Mouse (Mus musculus) forebrain, embryonic 12.5 days (tissue): Measurements from ENCODE around the gene Klhl11. TPM values are rescaled to one million over a fixed set of nuclear protein-coding genes. Genes with fewer than 3 reads are reported as not detected.

Experiments used
- ATAC-seq: fragments of 200-750 bp; cut with Nextera tagmentation; 2 replicates; pipeline ENCODE4 v1.8.0; 2017; ENCODE audit warnings: moderate TSS enrichment; ENCODE audit not compliant: low FRiP score
- H3K27ac ChIP-seq: fragments of 300-500 bp; sonication (generic); 2 replicates; pipeline ENCODE4 v1.5.1; 2016; ENCODE audit warnings: mild to moderate bottlenecking
- H3K27me3 ChIP-seq: fragments of 300-500 bp; sonication (generic); 2 replicates; pipeline ENCODE4 v1.6.1; 2016; ENCODE audit warnings: mild to moderate bottlenecking
- H3K36me3 ChIP-seq: fragments of 300-500 bp; sonication (generic); replicated peaks from 2 replicates; pipeline ENCODE4 v1.6.1; 2016; ENCODE audit warnings: mild to moderate bottlenecking
- H3K4me1 ChIP-seq: fragments of 300-500 bp; sonication (generic); 2 replicates; pipeline ENCODE4 v1.6.1; 2016
- H3K4me2 ChIP-seq: fragments of 300-500 bp; sonication (generic); 2 replicates; pipeline ENCODE4 v1.6.1; 2016; ENCODE audit warnings: mild to moderate bottlenecking, moderate library complexity
- H3K4me3 ChIP-seq: fragments of 300-500 bp; sonication (generic); replicated peaks from 2 replicates; pipeline ENCODE4 v1.5.1; 2016; ENCODE audit warnings: mild to moderate bottlenecking
- H3K9ac ChIP-seq: fragments of 300-500 bp; sonication (generic); 2 replicates; pipeline ENCODE4 v1.6.1; 2016; ENCODE audit warnings: mild to moderate bottlenecking
- H3K9me3 ChIP-seq: fragments of 300-500 bp; sonication (generic); 2 replicates; pipeline ENCODE4 v1.6.1; 2016
- WGBS: fragments of 180-500 bp; shearing (Covaris S2); methylation state at CpG from one replicate; pipeline ENCODE4 v1.1.7; 2016; 5-methylcytosine and 5-hydroxymethylcytosine counted together
- polyA plus RNA-seq: library from polyadenylated mRNA; unstranded; fragments of >200 nt; fragmentation: Nextera tagmentation; extraction: Ambion mirVana; gene quantifications from 2 replicates; pipeline ENCODE4 v1.2.1, GENCODE M21; 2016

The Klhl11 gene
- polyA plus RNA-seq, 1 experiment from 2014 or later: 13.9 TPM

GRCm38 (mm10) chr11:100501321-100501720 lies 28.8 kb upstream of the Klhl11 start:
- Histone ChIP-seq H3K4me2 (no peak overlapping the region), H3K27ac (peak overlapping the region; percentile 2; the same call in 1 of the 2 replicates), H3K27me3 (no peaks in the 10 kb centered on the region), H3K36me3 (peaks cover 99% of the 10 kb centered on the region), H3K4me3 (no peak overlapping the region), H3K9ac (no peak overlapping the region), H3K4me1 (peaks cover 10% of the 10 kb centered on the region), H3K9me3 (no peaks in the 10 kb centered on the region)
- 3% methylated on average over 6 of the region's 6 CpGs for WGBS
- no peak for ATAC-seq

GRCm38 (mm10) chr11:100500651-100501050 lies 28.1 kb upstream of the Klhl11 start:
- no peak overlapping the region for H3K9ac ChIP-seq
- no peaks in the 10 kb centered on the region for H3K27me3 ChIP-seq
- no peak for ATAC-seq
- no peak overlapping the region for H3K27ac ChIP-seq
- no peak overlapping the region for H3K4me2 ChIP-seq
- peaks cover 10% of the 10 kb centered on the region for H3K4me1 ChIP-seq
- H3K4me3 ChIP-seq: no peak overlapping the region
- WGBS: 74% methylated on average over 7 of the region's 7 CpGs
- no peaks in the 10 kb centered on the region for H3K9me3 ChIP-seq
- H3K36me3 ChIP-seq: peaks cover 99% of the 10 kb centered on the region

GRCm38 (mm10) chr11:100500241-100500640 lies 27.7 kb upstream of the Klhl11 start:
- Histone ChIP-seq H3K4me3 (no peak overlapping the region), H3K9me3 (no peaks in the 10 kb centered on the region), H3K4me2 (no peak overlapping the region), H3K27me3 (no peaks in the 10 kb centered on the region), H3K27ac (no peak overlapping the region), H3K36me3 (peaks cover 99% of the 10 kb centered on the region), H3K4me1 (peaks cover 10% of the 10 kb centered on the region), H3K9ac (no peak overlapping the region)
- ATAC-seq: no peak
- WGBS: 82% methylated on average over 3 of the region's 3 CpGs

- Histone ChIP-seq H3K27me3 (no peaks in the 10 kb centered on the region), H3K27ac (no peak overlapping the region), H3K4me2 (no peak overlapping the region), H3K36me3 (peaks cover 96% of the 10 kb centered on the region), H3K9ac (no peak overlapping the region), H3K4me3 (no peak overlapping the region), H3K9me3 (no peaks in the 10 kb centered on the region), H3K4me1 (no peaks in the 10 kb centered on the region)
- 96% methylated on average over 12 of the region's 12 CpGs for WGBS
- no peak for ATAC-seq
Measured at GRCm38 (mm10) chr11:100493771-100494170, 21.2 kb upstream of the Klhl11 start.

GRCm38 (mm10) chr11:100490951-100491350 lies 18.4 kb upstream of the Klhl11 start:
- 94% methylated on average over 6 of the region's 6 CpGs for WGBS
- ATAC-seq: no peak
- H3K4me3 ChIP-seq: no peak overlapping the region
- H3K9me3 ChIP-seq: no peaks in the 10 kb centered on the region
- peaks cover 87% of the 10 kb centered on the region for H3K36me3 ChIP-seq
- no peak overlapping the region for H3K27ac ChIP-seq
- H3K27me3 ChIP-seq: no peaks in the 10 kb centered on the region
- H3K4me2 ChIP-seq: no peak overlapping the region
- H3K4me1 ChIP-seq: no peaks in the 10 kb centered on the region
- H3K9ac ChIP-seq: no peak overlapping the region

- no peak overlapping the region for H3K27ac ChIP-seq
- H3K27me3 ChIP-seq: no peaks in the 10 kb centered on the region
- no peak for ATAC-seq
- H3K4me2 ChIP-seq: no peak overlapping the region
- H3K9me3 ChIP-seq: no peaks in the 10 kb centered on the region
- WGBS: 86% methylated on average over 8 of the region's 8 CpGs
- H3K9ac ChIP-seq: no peak overlapping the region
- peaks cover 91% of the 10 kb centered on the region for H3K36me3 ChIP-seq
- H3K4me1 ChIP-seq: no peaks in the 10 kb centered on the region
- H3K4me3 ChIP-seq: no peak overlapping the region
Measured at GRCm38 (mm10) chr11:100485801-100486538, 13.4 kb upstream of the Klhl11 start.

- Histone ChIP-seq H3K9me3 (no peaks in the 10 kb centered on the region), H3K36me3 (peaks cover 91% of the 10 kb centered on the region), H3K9ac (no peak overlapping the region), H3K4me1 (no peaks in the 10 kb centered on the region), H3K27ac (no peak overlapping the region), H3K4me2 (no peak overlapping the region), H3K4me3 (no peak overlapping the region), H3K27me3 (no peaks in the 10 kb centered on the region)
- ATAC-seq: no peak
- 98% methylated on average over 3 of the region's 3 CpGs for WGBS
Measured at GRCm38 (mm10) chr11:100484461-100484860, 11.9 kb upstream of the Klhl11 start.

- Histone ChIP-seq H3K9ac (no peak overlapping the region), H3K4me2 (no peak overlapping the region), H3K9me3 (no peaks in the 10 kb centered on the region), H3K36me3 (peaks cover 83% of the 10 kb centered on the region), H3K27me3 (no peaks in the 10 kb centered on the region), H3K27ac (no peak overlapping the region), H3K4me3 (no peak overlapping the region), H3K4me1 (no peaks in the 10 kb centered on the region)
- WGBS: 90% methylated on average over 7 of the region's 7 CpGs
- no peak for ATAC-seq
Measured at GRCm38 (mm10) chr11:100479152-100479551, 6.6 kb upstream of the Klhl11 start.

GRCm38 (mm10) chr11:100476281-100476680 lies 3.7 kb upstream of the Klhl11 start:
- Histone ChIP-seq H3K4me2 (no peak overlapping the region), H3K4me1 (peaks cover 2% of the 10 kb centered on the region), H3K9me3 (no peaks in the 10 kb centered on the region), H3K27ac (no peak overlapping the region), H3K36me3 (peaks cover 54% of the 10 kb centered on the region), H3K4me3 (no peak overlapping the region), H3K27me3 (no peaks in the 10 kb centered on the region), H3K9ac (no peak overlapping the region)
- ATAC-seq: no peak
- 95% methylated on average over 5 of the region's 5 CpGs for whole genome bisulfite sequencing

GRCm38 (mm10) chr11:100472935-100473295 lies 374 bp upstream of the Klhl11 start:
- no peak overlapping the region for H3K9ac ChIP-seq
- H3K4me2 ChIP-seq: peak overlapping the region; percentile 87; the same call in 1 of the 2 replicates
- WGBS: 32% methylated on average over 5 of the region's 5 CpGs
- no peaks in the 10 kb centered on the region for H3K9me3 ChIP-seq
- peaks cover 25% of the 10 kb centered on the region for H3K36me3 ChIP-seq
- H3K4me3 ChIP-seq: peak overlapping the region; percentile 92
- peaks cover 19% of the 10 kb centered on the region for H3K4me1 ChIP-seq
- no peaks in the 10 kb centered on the region for H3K27me3 ChIP-seq
- ATAC-seq: peak; percentile 61
- H3K27ac ChIP-seq: peak overlapping the region; percentile 50; the same call in 1 of the 2 replicates

GRCm38 (mm10) chr11:100471352-100472196 lies 967 bp downstream of the Klhl11 start:
- WGBS: 5% methylated on average over 30 of the region's 30 CpGs

GRCm38 (mm10) chr11:100465833-100466232 lies 6.7 kb downstream of the Klhl11 start:
- no peak for ATAC-seq

More at GRCm38 (mm10) chr11:100471352-100472196, 967 bp downstream of the Klhl11 start:
- H3K9ac ChIP-seq: peak overlapping the region; percentile 92
- peaks cover 19% of the 10 kb centered on the region for H3K4me1 ChIP-seq
- H3K36me3 ChIP-seq: peaks cover 12% of the 10 kb centered on the region
- H3K4me2 ChIP-seq: peak overlapping the region; percentile 87
- H3K9me3 ChIP-seq: no peaks in the 10 kb centered on the region
- H3K27ac ChIP-seq: peak overlapping the region; percentile 89
- peak; percentile 10; the same call in 1 of the 2 replicates for ATAC-seq
- H3K27me3 ChIP-seq: no peaks in the 10 kb centered on the region
- peak overlapping the region; percentile 92 for H3K4me3 ChIP-seq

More at GRCm38 (mm10) chr11:100465833-100466232, 6.7 kb downstream of the Klhl11 start:
- Histone ChIP-seq H3K4me2 (no peak overlapping the region), H3K27me3 (no peaks in the 10 kb centered on the region), H3K36me3 (peaks cover 23% of the 10 kb centered on the region), H3K4me1 (peaks cover 13% of the 10 kb centered on the region), H3K27ac (no peak overlapping the region), H3K9me3 (no peaks in the 10 kb centered on the region), H3K9ac (no peak overlapping the region), H3K4me3 (no peak overlapping the region)
- WGBS: 84% methylated on average over 1 of the region's 1 CpGs
